Mouse (Mus musculus) lung, postnatal 25 days (tissue): ENCODE measurements at regions not wholly inside any gene's neighbourhood (a gene's known extent, or its start where the extent isn't known, plus 50 kb on each side); places are given as distances from the start of the nearest gene placed in this dataset.

Source experiments
- DNase-seq: peaks from one replicate; pipeline ENCODE4 v3.0.0; 2022; ENCODE audit warnings: low spot score

DNA sequence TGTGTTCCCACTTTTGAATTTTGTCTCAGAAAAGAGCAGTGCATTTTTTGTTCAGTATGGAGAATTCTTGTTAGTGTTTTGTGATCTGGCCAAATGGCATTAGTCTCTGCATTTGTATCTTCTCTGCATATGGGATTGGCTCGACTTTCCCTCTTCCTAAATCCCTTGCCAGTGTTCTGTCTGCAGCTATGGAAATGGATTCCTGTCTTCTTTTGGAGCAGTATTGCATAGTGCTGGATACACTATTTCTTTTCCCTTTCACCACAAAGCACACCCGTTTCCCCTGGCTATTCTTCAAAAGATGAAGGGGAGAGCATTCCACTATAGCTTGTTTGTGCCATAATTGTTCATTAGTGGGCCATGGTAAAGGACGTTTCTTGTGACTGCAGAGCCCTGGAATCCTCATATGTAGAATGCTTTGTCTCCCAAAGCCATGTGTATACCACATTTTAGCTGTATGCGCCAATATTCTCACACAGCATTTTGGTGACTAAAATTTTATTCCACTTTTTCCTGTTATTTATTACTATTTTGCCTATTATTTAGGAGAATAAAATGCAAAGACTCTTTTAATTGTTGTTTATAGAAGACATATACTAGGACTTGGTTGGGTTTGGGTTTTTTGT lies 197.8 kb downstream of the Hs3st1 start:
- no peak for DNase-seq

DNA sequence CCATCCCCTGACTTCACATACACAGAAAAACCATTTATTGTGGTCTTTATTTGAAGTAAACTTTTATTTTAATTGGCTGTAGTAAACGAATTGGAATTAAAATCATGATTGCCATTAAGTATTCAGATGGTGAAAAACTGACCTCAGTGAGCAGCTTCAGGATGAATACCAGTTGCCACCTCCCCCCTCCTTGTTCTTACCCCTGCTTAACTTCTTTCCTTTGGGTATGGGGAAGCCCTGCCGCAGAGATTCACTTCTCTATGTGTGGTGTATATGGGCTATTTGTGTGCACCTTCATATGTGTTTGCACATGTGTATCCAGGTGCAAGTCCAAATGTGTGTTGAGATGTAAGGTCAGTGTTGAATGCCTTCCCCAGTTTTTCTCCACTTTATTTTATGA lies 218.2 kb downstream of the Hs3st1 start:
- no peak for DNase-seq

DNA sequence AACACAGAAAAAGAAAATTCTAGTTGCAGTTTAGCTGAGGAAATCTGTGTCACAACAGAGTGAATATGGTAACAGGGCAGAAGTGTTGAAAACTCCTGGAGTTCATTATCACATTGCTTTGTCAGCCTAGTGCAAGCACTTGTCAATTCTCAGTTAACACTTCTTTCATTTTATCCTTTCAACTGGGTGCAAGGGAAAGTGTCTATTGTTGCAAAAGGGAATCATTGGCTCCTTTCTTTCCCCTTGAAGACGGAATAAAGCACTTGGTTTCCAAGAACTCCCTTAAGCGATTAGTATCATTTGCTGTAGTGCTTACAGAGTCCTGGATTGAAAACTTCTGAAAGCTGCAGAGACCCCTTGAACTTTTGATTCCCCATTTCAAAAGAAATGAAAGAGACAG lies 218.9 kb downstream of the Hs3st1 start:
- no peak for DNase-seq

DNA sequence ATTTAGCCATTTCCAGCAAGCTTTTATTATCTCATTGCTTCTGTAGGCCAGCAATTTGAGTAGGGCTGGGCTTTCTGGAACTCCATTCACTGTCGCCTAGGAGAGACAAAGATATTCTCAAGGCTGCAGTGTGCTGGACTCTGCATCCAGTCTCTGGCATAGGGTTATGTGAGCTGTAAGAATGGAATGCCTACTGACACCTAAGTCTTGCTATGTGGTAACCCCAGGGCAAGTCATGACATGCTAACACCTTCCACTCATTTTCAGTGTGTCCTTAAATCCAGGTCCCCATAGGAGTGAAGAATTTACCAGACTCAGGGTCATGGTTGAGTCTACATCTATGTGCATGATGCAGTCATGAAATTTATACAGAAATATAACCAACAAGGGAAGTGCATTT lies 245.0 kb downstream of the Hs3st1 start:
- no peak for DNase-seq

DNA sequence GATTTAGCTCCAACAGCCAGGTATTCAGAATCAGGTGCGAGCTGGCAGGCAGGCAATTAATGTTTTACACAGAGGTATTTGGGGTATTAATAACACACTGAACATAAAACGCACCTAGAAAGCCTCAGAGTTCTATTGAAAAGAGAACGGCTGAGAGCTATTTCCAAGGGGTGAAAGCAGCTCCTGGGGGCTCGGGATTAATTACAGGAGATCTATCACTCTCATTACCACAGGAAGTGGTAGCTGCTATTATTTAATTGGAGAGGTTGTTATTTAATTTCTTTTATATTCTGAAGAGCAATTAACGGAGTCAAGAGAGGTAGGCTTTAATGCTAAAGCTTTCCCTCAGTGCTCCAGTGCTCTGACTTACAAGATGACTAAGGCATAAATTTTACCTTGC lies 272.5 kb downstream of the Hs3st1 start:
- DNase-seq = no peak

DNA sequence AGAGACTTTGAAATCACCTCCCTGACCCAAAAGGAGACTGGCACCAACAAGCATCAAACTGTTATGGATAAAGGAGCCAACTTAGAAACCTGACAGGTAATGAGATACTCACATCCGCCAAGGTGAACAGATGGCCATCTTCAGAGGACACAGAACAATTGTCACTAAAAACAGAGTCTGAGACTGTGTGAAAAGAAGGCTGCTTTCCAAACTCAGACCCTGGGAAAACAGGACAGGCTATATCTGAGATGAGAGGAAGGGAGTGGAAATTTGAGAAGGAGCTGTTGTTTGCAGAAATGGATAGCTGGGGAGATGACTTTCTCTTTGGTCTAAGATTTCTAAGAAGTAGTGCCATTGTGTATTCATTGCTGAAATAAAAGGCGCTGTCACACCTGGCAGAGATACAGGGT lies 297.2 kb downstream of the Hs3st1 start:
- DNase-seq = no peak

DNA sequence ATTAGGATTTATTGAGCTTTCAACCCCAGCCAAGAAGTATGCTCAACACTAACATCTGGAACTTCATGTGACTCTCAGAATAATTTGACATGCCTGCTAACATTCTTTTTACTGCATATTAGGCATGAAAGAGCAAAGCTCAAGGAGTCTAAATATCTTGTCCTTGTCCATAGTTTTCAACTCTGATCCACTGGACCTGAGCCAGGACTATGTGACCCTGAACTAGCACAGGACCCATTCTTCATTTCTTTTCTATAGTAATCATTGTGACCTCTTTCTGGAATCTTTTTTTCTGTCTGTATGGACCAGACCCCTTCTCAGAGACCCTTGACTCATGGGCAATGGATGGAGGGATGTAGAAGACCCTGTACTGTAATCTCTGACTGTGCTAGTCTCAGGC lies 301.6 kb downstream of the Hs3st1 start:
- DNase-seq = no peak

DNA sequence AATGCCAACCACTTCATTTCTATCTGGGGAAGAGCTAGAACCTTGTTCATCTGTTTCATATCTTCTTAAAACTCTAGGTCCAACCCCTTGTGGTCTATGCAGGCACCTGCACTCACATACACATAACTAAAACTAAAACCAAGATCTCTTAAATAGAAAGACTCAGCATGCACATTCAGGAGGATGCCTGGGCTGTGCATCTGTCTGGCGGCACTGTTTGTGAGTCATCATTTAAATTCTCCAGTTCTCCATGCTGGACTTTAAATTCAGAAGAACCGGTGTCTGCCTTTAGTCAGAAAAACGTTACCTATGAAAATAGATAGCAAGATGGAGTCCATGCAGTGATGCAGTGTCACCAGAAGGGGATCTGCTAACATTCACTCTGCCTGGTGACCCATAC lies 314.5 kb downstream of the Hs3st1 start:
- DNase-seq = no peak

DNA sequence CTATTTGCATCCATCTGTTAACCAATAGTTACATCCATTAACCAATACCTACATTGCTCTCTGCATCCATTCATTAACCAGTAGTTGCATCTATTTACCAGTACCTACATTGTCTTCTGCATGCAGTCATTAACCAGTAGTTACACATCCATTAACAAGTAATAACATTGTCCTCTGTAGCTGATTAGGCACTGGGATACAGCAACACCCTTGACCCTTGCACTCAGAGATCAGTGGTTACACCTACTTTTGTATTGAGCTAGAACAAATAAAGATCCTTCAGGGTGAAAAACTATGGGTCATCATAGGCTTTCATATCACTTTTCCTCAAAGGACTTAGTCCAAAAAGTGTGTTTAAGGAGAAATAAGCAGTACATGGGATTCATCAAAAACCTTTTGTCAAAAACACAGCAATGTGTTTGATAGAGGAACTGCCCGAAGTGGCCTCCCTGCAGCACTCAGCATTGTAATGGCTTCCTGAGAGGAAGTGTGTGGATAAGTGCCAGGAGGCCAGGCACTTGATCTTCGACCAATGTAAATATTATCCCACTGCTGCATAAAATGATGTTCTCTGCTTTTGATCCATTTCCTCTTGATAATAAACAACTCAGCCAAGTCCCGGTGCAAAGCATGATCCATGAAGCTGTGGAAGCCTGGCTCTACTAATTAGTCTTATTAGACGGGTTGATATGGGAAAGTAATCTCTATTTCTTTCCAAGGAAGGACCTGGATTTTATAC lies 317.6 kb downstream of the Hs3st1 start:
- peak; percentile 85 for DNase-seq

DNA sequence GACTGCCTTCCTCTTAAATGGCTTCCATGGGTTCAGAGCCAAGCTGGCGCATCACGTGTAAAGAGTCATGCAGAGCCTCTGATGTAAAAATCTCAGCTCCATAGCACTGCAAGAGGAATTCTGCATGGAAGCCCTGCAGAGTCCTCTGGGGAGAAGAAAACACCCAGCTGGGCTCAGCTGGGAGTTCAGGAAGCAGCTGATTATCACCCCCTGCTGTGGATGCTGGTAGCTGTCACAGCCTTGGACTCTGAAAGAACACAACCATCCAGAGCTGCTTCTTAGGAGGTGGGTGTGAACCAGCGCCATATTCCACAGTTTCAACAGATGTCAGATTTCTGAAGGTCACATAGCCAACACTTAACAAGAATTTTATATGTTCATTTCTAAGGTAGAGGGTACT lies 329.2 kb downstream of the Hs3st1 start:
- DNase-seq = no peak

DNA sequence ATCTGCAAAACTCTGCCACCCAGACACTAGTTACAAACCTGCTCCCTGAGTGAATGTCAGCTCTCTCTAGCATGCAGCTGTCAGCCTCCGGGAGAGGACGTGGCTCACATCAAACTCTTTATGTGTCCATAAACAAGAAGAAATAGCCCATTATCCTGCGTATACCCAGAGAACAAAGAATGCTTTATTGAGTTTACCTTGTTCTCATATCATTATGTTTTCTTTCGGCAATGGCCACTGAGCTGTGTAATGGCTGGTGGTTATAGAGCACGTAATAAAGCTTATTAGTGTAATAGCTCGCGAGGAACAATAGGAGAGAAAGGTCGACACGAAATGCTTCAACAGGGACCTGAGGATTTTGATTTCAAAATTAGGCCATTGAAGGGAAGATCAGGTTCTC lies 331.6 kb downstream of the Hs3st1 start:
- no peak for DNase-seq

DNA sequence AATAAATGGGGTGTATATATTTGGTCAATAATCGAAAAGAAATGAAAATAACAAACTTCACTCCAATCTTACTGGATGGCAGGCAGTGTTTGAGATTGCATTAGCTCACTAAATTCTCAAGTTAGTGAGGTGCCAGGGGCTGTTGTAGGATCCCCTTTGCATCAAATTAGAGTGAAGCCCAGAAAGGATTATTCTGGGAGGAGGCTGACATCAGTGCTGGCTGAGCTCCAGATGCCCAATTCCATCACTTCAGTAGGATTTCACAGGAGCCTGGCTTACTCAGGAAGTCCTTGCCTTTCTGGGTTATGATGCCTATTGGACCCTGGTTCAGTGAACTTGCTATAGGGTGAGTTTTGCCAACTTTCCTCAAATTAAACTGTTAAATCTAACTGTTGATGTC lies 336.5 kb downstream of the Hs3st1 start:
- no peak for DNase-seq

DNA sequence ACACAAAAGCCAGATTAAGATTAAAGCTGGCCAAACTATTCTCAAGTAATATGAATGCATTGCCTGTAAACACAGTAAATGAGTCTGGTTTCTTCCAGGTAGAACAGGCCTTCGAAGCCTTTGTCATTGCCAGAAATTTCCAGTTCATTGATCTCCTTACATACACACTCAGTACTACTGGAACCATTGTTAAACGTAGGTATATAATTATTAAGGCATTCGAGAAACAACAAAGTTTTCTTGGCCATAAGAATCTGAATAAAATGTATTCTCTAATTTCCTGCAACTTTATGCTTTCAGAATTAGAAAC lies 337.5 kb downstream of the Hs3st1 start:
- no peak for DNase-seq

DNA sequence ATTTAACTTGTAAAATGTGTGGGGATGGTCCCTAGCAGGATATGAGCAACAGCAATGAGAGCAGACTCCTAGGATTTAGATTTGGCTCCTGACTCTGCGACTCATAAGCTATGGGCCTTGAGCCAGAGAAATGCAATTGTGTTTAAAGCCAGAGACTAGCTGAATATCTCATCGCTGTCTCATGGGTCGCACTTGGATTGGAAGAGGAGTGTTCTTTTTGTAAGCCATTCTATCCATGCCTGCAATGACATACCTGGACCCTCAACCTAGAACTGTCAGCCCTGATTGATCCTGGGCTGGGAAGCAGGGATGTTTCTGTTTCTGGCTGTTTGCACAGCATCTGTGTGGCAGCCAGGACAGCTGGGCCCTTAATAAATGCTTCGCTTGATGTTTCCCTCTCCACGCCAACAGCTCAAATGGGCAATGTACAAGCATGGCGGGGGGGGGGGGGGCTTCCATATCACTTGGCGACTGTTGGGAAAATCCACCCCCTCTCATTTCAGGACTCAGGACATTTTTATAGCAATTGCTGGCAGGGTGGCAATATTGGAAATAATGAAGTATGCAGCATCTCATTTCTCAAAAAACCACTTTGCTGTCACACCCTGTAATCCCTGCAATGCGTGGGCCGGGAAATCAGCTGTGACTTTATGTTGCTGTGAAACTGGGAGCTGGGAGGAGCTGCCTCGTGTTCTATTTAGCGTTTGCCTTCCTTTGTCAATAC lies 338.0 kb downstream of the Hs3st1 start:
- DNase-seq = no peak

DNA sequence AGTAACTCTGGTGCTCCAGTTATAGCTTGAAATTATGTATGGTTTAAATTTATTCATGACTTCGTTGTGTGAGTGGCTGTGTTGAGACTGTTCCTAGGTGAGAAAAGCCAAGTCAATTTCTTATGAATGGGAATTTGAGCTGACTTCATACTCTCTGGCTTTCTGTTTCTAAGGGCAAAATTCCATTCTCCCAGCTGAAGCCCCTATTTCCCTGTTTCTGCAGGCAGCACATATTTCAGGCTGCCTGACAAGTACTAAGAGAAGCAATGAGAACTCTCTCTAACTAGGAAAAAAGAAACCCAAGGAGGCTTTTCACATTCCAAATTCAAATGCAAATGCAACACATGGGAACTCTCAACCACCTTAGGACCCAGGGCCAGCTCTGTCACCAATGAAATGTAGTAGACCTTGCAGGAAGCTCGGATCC lies 338.7 kb downstream of the Hs3st1 start:
- DNase-seq = no peak

DNA sequence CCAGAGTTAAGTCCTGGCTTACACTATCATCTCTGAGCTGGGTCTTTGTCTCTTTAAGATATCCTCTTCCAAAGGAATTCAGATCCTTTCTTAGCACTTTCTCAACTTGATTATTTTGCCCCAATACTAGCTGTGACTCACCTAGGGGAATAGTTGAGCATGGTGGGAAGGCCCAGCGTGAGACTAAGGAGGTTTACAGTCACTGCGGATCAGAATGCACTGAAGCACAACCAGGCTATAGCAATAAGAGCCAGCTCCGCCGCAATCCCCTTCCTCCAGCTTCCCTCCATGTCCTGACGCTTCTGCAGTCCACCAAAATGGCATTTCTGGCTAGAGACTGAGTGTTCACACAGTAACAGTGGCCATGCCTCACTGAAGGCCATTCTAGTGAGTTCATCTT lies 342.5 kb downstream of the Hs3st1 start:
- no peak for DNase-seq

DNA sequence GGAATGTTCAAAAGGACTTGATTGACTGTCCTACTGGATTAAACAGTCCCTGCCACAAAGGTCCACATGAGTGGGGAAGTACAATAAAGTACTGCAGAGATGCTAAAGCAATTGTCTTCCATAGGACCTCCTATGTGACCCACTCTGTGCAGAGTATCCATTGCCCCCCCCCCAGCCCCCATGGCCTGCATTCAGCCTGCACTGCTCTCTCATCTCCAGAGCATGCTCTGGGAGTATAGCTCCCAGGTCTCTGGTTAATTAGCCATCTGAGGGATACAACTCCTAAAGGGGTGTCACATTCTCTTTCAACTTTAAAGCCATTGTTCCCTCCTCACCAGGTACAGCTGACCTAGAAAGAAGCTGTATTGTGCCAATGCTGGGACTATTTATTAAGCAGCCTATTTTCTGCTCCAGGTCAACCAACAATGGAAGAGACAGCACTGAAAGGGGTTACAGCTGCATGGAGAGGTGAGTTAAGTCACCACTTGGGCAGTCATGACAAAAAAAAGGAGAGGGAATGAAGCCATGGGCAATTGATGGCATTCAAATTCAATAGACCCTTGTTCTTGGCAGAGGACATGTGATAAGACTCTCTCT lies 364.8 kb downstream of the Hs3st1 start:
- no peak for DNase-seq

DNA sequence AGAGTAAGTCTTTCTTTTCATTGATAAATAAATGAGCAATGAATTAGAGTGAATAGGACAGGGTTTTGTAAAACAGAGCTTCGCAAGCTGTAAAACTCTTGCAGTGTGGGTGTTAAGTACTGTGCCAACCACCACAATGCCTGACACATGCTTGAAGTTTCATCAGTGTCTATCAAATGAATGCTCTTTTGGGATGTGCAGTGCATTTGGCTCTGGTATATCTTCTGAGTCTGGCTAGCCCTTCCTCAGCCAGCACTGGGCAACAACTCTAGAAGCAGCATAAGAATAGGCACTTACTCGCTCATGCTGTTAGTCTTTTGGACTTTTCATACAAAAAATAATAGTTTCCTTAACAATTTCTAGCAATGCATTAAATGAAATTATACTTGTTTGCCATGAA lies 370.9 kb downstream of the Hs3st1 start:
- no peak for DNase-seq

DNA sequence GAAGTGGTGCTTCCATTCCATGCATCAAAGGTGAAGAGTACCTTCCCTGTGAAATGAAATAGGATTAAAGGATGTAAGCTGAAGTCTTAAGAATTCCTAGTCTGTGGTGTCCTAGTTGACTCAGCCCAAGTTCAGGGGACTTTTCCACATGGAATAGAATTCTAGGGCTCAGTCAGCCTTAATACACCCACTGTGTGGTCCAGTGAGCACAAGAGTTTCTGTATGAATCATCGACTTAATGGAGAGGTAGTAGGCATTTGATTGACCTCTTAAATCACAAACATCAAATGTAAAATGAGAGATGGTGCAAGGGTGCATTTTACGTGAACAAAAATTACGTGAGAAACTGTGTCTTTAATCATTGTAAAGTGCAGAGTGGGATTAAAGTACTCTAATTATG lies 381.1 kb downstream of the Hs3st1 start:
- DNase-seq = no peak

DNA sequence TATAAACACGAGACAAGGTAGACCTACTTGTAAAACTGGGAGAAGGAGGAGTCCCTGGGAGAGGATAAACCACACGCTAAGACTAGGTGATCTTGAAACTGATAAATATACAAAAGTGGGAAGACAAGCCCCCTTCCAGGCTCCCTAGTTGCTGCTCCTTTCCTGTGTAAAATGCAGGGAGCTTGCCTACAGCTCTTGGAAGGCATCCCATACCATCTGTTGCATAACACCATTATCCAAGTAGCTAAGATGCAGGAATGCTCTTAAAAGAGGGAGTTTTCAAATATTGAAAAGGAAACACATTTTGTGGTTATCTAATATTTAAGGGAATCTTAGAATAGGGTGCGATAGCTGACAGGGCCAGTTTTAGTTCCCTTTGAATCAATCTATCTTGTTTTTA lies 406.6 kb downstream of the Hs3st1 start:
- DNase-seq = no peak

DNA sequence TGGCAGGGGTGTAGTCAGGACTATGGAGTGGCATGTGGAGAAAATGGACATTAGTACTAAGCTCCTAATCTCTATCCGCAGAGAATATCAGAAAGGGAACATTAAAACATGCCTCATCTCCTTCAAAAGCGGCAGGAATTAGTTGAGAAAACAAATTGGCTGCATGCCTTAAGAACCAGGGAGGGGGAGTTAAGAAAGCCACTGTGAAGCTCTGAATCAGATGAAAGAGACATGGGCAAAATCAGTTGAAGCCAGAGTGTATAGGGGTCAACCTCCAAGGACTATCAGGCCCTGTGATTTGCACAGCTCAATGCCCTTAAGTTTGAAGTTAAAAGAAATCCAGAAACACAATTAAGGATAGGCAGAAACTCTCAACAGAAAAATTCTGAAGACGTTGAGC lies 408.3 kb downstream of the Hs3st1 start:
- no peak for DNase-seq

DNA sequence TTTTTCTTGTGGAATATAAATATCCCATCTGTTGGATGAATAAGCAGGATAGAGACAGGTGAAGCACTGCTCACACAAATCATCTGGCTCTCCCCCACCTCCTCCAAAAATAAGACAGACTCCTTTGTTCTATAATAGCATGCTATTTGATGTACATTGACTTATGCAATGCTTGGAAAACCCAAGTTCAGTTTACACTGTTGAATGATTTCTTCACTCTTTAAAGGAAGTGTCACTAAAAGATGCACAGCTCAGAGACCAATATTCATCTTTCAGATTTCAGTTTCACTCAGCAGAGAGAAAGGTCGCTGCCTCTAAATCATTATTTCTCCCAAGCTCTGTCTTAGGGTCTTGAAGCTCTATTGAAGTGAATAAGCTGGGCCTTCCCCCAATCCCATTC lies 417.4 kb downstream of the Hs3st1 start:
- DNase-seq = no peak

DNA sequence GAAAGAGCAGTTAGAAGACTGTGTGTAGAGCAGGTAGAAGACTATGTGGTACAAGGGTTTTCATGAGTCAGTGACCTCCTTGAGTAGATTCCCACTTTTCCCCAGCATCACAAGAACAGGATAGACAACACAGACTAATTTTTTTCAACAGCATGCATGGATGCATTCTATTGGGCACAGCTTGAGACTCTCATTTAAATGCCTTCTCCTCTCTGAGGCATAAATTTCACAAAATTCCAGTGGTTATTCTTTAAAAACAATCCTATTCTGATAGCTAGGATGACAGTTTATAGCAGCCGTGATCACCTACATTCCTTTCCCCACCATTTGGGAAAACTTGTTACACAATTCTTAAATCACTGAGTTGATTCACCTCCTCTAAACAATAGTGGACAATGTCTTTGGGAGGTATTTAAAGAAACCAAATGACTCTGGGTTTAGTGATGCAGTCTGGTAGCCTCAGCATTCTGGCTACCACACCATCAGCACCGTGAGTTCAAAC lies 418.7 kb downstream of the Hs3st1 start:
- DNase-seq = no peak
